Mouse (Mus musculus) forebrain, embryonic 11.5 days (tissue): ENCODE results near the gene Gm14434. TPM values are rescaled to one million over a fixed set of nuclear protein-coding genes. Genes with fewer than 3 reads are reported as not detected.
"Not testable (repeated sequence)": the region's sequence is repeated elsewhere in the genome, so short reads cannot be mapped to it uniquely, and the experiment has no call there.

Source experiments
- ATAC-seq: fragments of 200-750 bp; cut with Nextera tagmentation; replicated peaks from 2 replicates; pipeline ENCODE4 v1.8.0; 2017; ENCODE audit warnings: moderate TSS enrichment; ENCODE audit not compliant: low FRiP score
- DNase-seq: peaks from one replicate; pipeline ENCODE4 v3.0.0-alpha.2; 2017; ENCODE audit warnings: low spot score
- H3K27ac ChIP-seq: fragments of 300-500 bp; sonication (generic); 2 replicates; pipeline ENCODE4 v1.5.1; 2014; ENCODE audit warnings: low read depth, low read length
- H3K27me3 ChIP-seq: fragments of 300-500 bp; sonication (generic); 2 replicates; pipeline ENCODE4 v1.6.1; 2014; ENCODE audit warnings: mild to moderate bottlenecking, low read length, mixed read lengths; ENCODE audit not compliant: control insufficient read depth, insufficient read depth
- H3K36me3 ChIP-seq: fragments of 300-500 bp; sonication (generic); 2 replicates; pipeline ENCODE4 v1.6.1; 2014; ENCODE audit warnings: mild to moderate bottlenecking, low read length, moderate library complexity, mixed read lengths; ENCODE audit not compliant: control insufficient read depth, insufficient read depth
- H3K4me1 ChIP-seq: fragments of 300-500 bp; sonication (generic); replicated peaks from 2 replicates; pipeline ENCODE4 v1.6.1; 2014; ENCODE audit warnings: low read length, mixed read lengths; ENCODE audit not compliant: control insufficient read depth, insufficient read depth
- H3K4me2 ChIP-seq: fragments of 300-500 bp; sonication (generic); 2 replicates; pipeline ENCODE4 v1.6.1; 2014; ENCODE audit warnings: low read depth, mild to moderate bottlenecking, low read length, moderate library complexity, mixed read lengths; ENCODE audit not compliant: severe bottlenecking
- H3K4me3 ChIP-seq: fragments of 300-500 bp; sonication (generic); 2 replicates; pipeline ENCODE4 v1.5.1; 2014; ENCODE audit warnings: low read depth, low read length
- H3K9ac ChIP-seq: fragments of 300-500 bp; sonication (generic); 2 replicates; pipeline ENCODE4 v1.6.1; 2014; ENCODE audit warnings: low read length
- H3K9me3 ChIP-seq: fragments of 300-500 bp; sonication (generic); 2 replicates; pipeline ENCODE4 v1.6.1; 2016; ENCODE audit warnings: low read length, mixed read lengths; ENCODE audit not compliant: control insufficient read depth
- WGBS: fragments of 180-500 bp; shearing (Covaris S2); extraction: QIAGEN DNeasy Blood & Tissue Kit; methylation state at CpG from one replicate; pipeline ENCODE4 v1.1.7; 2014; 5-methylcytosine and 5-hydroxymethylcytosine counted together
- polyA plus RNA-seq: library from polyadenylated mRNA; unstranded; fragments of >200 nt; fragmentation: Nextera tagmentation; extraction: Ambion mirVana; gene quantifications from 2 replicates; pipeline ENCODE4 v1.2.1, GENCODE M21; 2014

Gene Gm14434
- 6.2 and 27.2 TPM in 2 replicates for polyA plus RNA-seq

DNA sequence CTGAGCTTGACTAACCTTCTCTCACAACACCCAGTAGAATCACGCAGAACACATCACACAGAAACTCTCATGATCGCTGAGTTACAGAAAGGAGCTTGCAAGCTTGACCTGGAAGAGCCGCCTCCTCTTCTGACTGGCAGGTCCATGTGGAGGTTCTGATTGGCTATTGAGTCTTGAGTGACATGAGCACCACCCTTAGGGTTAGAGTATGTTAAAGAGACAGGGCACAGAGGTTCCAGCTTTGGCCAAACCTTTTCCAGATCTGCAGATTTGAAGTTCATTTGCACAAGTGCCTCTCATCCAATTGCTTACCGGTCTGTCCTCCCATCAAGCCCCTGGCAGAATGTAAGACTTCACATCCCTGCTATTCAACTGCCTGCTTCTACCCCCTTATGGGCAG lies at the start of gene Gm14434:
TSS of gene Gm14434 (minus strand) at position 101 of the 400 bp plus-strand sequence.
- not testable (repeated sequence) for H3K4me2 ChIP-seq, DNase-seq, H3K36me3 ChIP-seq, H3K27me3 ChIP-seq, ATAC-seq, H3K9me3 ChIP-seq, H3K9ac ChIP-seq, H3K27ac ChIP-seq, H3K4me3 ChIP-seq, H3K4me1 ChIP-seq
- WGBS, result no CpG with 5 or more reads among the region's 4 CpGs

DNA sequence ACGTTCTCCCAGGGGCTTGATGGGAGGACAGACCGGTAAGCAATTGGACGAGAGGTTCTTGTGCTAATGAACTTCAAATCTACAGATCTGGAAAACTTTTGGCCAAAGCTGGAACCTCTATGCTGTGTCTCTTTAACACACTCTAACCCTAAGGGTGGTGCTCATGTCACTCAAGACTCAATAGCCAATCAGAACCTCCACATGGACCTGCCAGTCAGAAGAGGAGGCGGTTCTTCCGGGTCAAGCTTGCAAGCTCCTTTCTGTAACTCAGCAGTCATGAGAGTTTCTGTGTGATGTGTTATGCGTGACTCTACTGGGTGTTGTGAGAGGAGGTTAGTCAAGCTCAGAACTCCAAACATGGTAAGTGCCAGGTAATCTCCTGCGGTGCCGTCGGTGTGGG lies 34.2 kb upstream of the Gm14434 start, which contains the start of gene Zfp967:
TSS of gene Zfp967 (plus strand) at position 301 of the 400 bp plus-strand sequence.
- not testable (repeated sequence) for H3K4me3 ChIP-seq, H3K9me3 ChIP-seq, H3K36me3 ChIP-seq, H3K27ac ChIP-seq, H3K27me3 ChIP-seq, ATAC-seq, DNase-seq, H3K9ac ChIP-seq, H3K4me2 ChIP-seq, H3K4me1 ChIP-seq
- no CpG with 5 or more reads among the region's 9 CpGs for WGBS

DNA sequence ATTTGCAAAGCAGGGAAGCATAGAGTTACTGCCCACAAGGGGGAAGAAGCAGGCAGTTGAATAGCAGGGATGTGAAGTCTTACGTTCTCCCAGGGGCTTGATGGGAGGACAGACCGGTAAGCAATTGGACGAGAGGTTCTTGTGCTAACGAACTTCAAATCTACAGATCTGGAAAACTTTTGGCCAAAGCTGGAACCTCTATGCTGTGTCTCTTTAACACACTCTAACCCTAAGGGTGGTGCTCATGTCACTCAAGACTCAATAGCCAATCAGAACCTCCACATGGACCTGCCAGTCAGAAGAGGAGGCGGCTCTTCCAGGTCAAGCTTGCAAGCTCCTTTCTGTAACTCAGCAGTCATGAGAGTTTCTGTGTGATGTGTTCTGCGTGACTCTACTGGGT lies 63.3 kb downstream of the Gm14434 start, which contains the start of gene Gm14435:
TSS of gene Gm14435 (plus strand) at position 301 of the 400 bp plus-strand sequence.
- WGBS, result no CpG with 5 or more reads among the region's 6 CpGs
- ATAC-seq, H3K36me3 ChIP-seq, H3K27ac ChIP-seq, H3K4me3 ChIP-seq, DNase-seq, H3K9ac ChIP-seq, H3K27me3 ChIP-seq, H3K4me2 ChIP-seq, H3K4me1 ChIP-seq, H3K9me3 ChIP-seq: not testable (repeated sequence)

Other genes starting within 250 kb of the Gm14434 start
- not detected in 2 replicates for gene Gm11009, start 167.3 kb downstream of the Gm14434 start, polyA plus RNA-seq
- gene Gm14435, start 63.2 kb downstream of the Gm14434 start, polyA plus RNA-seq, result 11.4 and 13.1 TPM in 2 replicates
- gene Zfp967, start 34.3 kb upstream of the Gm14434 start, polyA plus RNA-seq, result not detected in 2 replicates
- gene Gm14308, start 149.6 kb upstream of the Gm14434 start, polyA plus RNA-seq, result 7.1 and 17.9 TPM in 2 replicates
- gene Zfp973, start 183.7 kb upstream of the Gm14434 start, polyA plus RNA-seq, result 9.6 and 10.1 TPM in 2 replicates
- gene Gm14305, start 221.5 kb upstream of the Gm14434 start, polyA plus RNA-seq, result 35.9 and 36.4 TPM in 2 replicates